Mouse (Mus musculus): ENCODE results near the gene Sspo.

The Sspo gene

DNA sequence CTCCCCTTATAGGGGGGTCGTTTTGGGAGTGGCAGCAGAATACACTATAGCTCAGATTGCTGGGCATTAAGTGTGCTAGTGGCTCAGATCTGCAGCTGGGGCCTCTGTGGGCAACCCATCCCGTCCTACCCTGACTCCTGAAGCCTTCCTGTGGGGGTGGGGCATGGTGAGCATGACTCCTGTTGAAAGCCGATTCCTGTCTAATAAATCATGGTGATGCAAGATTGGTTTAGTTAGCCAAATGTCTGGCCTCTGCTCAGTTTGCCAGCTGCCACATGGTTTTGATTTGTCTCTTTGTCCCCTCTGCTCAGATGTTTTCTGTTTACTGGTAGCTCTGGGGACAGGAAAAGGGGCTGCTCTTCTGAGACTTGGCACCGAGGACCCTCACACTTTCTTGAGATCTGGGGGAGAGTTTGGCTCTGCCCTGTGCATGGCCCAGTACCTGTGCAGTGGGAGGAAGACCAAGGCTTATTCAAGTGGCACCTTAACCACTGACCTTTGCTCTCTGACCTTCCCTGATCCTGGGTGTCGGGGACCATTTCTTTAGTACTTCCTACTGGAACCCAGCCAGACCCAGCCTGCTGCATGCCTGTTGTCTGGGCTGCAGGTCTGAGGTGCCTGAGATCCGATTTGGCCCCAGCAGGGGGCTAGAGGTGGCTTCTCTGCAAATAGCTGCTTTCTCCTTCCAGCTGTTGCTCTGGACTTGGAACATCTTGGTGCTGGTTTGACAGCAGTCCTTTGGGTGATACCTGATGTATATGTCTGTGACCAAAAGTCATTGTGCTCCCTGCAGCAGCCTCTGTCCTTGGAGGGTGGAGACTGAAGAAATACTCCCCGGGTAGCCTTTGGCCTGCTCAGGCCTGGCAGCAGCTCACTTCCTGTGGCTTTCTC is 93.8 kb downstream of the Sspo start:
- DNase-seq, result no peak

GRCm38 (mm10) chr6:48542631-48543030 is 94.6 kb downstream of the Sspo start:
- no peak for DNase-seq

- no peak for DNase-seq
Observed at GRCm38 (mm10) chr6:48545251-48545650, 97.2 kb downstream of the Sspo start.

- DNase-seq, result no peak
Observed at GRCm38 (mm10) chr6:48546271-48546670, 98.2 kb downstream of the Sspo start.

- DNase-seq, result no peak
Observed at GRCm38 (mm10) chr6:48546858-48547257, 98.8 kb downstream of the Sspo start.

- DNase-seq, result no peak
Observed at GRCm38 (mm10) chr6:48548314-48548713, 100.3 kb downstream of the Sspo start.
